Mouse (Mus musculus): Measurements from ENCODE around the gene Ccdc191. TPM values are rescaled to one million over a fixed set of nuclear protein-coding genes. Genes with fewer than 3 reads are reported as not detected.

Ccdc191 gene
- polyA plus RNA-seq, 1 experiment = 9.7 TPM

GRCm38 (mm10) chr16:43900571-43900970, 11.0 kb downstream of the Ccdc191 start:
- no peaks in the 10 kb centered on the region for H3K4me1 ChIP-seq (ENCODE audit: control insufficient read depth, insufficient read depth, low read length)
- no peaks in the 10 kb centered on the region; the same call in 1 of the 2 replicates for H3K36me3 ChIP-seq (ENCODE audit: control insufficient read depth, insufficient read depth, low read length)
- H3K27ac ChIP-seq (ENCODE audit: control insufficient read depth, insufficient read depth, low read depth, low read length) = no peak overlapping the region
- TF ChIP-seq POLR2A (IDR thresholded peaks at IDR 0.05; ENCODE audit: control insufficient read depth, low read depth, low read length) = no peak
- TF ChIP-seq CTCF (IDR thresholded peaks at IDR 0.05; ENCODE audit: control insufficient read depth, insufficient read depth, insufficient replicate concordance, low read depth, low read length) = no peak
- no peaks in the 10 kb centered on the region for H3K27me3 ChIP-seq (ENCODE audit: control insufficient read depth, insufficient read depth, low read length)
- no peak overlapping the region for H3K4me3 ChIP-seq (ENCODE audit: control insufficient read depth, low read depth, low read length)

DNA sequence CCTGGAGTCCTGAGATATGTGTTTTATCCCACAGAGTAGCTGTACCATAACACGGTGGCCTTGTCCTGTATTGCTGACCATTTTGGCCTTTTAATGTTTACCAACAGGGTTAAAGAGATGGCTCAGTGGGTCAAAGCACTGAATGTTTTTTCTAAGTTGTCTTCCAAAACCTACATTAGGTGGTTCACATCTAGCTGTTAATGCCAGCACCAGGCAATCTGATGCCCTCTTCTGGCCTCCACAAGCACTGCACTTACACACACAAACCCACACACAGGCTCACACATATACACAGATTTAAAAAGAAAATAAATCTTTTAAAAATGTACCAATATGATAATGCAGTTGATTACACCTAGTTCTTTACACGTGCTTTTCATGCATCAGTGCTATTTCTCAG, 19.3 kb downstream of the Ccdc191 start:
- Histone ChIP-seq H3K27ac (ENCODE audit: control insufficient read depth, insufficient read depth, low read depth, low read length) (no peak overlapping the region), H3K27me3 (ENCODE audit: control insufficient read depth, insufficient read depth, low read length) (no peaks in the 10 kb centered on the region), H3K36me3 (ENCODE audit: control insufficient read depth, insufficient read depth, low read length) (peaks cover 3% of the 10 kb centered on the region), H3K4me1 (ENCODE audit: control insufficient read depth, insufficient read depth, low read length) (no peaks in the 10 kb centered on the region), H3K4me3 (ENCODE audit: control insufficient read depth, low read depth, low read length) (no peak overlapping the region)
- no peak for TF ChIP-seq POLR2A (IDR thresholded peaks at IDR 0.05; ENCODE audit: control insufficient read depth, low read depth, low read length)
- TF ChIP-seq CTCF (IDR thresholded peaks at IDR 0.05; ENCODE audit: control insufficient read depth, insufficient read depth, insufficient replicate concordance, low read depth, low read length) = no peak

- Histone ChIP-seq H3K4me1 (ENCODE audit: control insufficient read depth, insufficient read depth, low read length) (no peaks in the 10 kb centered on the region), H3K36me3 (ENCODE audit: control insufficient read depth, insufficient read depth, low read length) (no peaks in the 10 kb centered on the region), H3K27ac (ENCODE audit: control insufficient read depth, insufficient read depth, low read depth, low read length) (no peak overlapping the region), H3K27me3 (ENCODE audit: control insufficient read depth, insufficient read depth, low read length) (no peaks in the 10 kb centered on the region), H3K4me3 (ENCODE audit: control insufficient read depth, low read depth, low read length) (no peak overlapping the region)
- no peak for TF ChIP-seq CTCF (IDR thresholded peaks at IDR 0.05; ENCODE audit: control insufficient read depth, insufficient read depth, insufficient replicate concordance, low read depth, low read length)
- TF ChIP-seq POLR2A (IDR thresholded peaks at IDR 0.05; ENCODE audit: control insufficient read depth, low read depth, low read length) = no peak
Measured at GRCm38 (mm10) chr16:43918867-43919266, 29.3 kb downstream of the Ccdc191 start.

- Histone ChIP-seq H3K27me3 (ENCODE audit: control insufficient read depth, insufficient read depth, low read length) (no peaks in the 10 kb centered on the region), H3K4me1 (ENCODE audit: control insufficient read depth, insufficient read depth, low read length) (no peaks in the 10 kb centered on the region), H3K36me3 (ENCODE audit: control insufficient read depth, insufficient read depth, low read length) (no peaks in the 10 kb centered on the region), H3K4me3 (ENCODE audit: control insufficient read depth, low read depth, low read length) (no peak overlapping the region), H3K27ac (ENCODE audit: control insufficient read depth, insufficient read depth, low read depth, low read length) (no peak overlapping the region)
- TF ChIP-seq CTCF (IDR thresholded peaks at IDR 0.05; ENCODE audit: control insufficient read depth, insufficient read depth, insufficient replicate concordance, low read depth, low read length) = no peak
- no peak for TF ChIP-seq POLR2A (IDR thresholded peaks at IDR 0.05; ENCODE audit: control insufficient read depth, low read depth, low read length)
Measured at GRCm38 (mm10) chr16:43922024-43922423, 32.4 kb downstream of the Ccdc191 start.

DNA sequence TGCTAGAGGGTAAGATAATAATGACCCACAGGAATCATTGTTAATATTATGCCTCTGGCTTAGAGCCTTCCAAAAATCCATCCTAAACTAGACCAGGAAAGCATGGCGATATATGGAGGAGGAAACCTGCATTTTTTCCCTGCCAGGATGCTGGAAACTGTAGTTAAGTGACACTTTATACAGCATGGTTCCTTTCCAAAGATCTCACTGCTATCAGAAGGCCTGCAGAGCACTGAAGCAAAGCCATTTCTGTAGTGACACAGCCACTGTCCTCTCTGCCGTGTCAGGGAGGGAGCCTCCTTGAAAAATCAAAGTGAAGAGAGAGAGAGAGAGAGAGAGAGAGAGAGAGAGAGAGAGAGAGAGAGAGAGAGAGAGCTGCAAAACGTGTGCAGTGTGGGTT, 33.0 kb downstream of the Ccdc191 start:
- Histone ChIP-seq H3K4me1 (ENCODE audit: control insufficient read depth, insufficient read depth, low read length) (no peaks in the 10 kb centered on the region), H3K36me3 (ENCODE audit: control insufficient read depth, insufficient read depth, low read length) (no peaks in the 10 kb centered on the region), H3K4me3 (ENCODE audit: control insufficient read depth, low read depth, low read length) (no peak overlapping the region), H3K27ac (ENCODE audit: control insufficient read depth, insufficient read depth, low read depth, low read length) (no peak overlapping the region), H3K27me3 (ENCODE audit: control insufficient read depth, insufficient read depth, low read length) (no peaks in the 10 kb centered on the region)
- TF ChIP-seq POLR2A (IDR thresholded peaks at IDR 0.05; ENCODE audit: control insufficient read depth, low read depth, low read length) = no peak
- TF ChIP-seq CTCF (IDR thresholded peaks at IDR 0.05; ENCODE audit: control insufficient read depth, insufficient read depth, insufficient replicate concordance, low read depth, low read length) = no peak

DNA sequence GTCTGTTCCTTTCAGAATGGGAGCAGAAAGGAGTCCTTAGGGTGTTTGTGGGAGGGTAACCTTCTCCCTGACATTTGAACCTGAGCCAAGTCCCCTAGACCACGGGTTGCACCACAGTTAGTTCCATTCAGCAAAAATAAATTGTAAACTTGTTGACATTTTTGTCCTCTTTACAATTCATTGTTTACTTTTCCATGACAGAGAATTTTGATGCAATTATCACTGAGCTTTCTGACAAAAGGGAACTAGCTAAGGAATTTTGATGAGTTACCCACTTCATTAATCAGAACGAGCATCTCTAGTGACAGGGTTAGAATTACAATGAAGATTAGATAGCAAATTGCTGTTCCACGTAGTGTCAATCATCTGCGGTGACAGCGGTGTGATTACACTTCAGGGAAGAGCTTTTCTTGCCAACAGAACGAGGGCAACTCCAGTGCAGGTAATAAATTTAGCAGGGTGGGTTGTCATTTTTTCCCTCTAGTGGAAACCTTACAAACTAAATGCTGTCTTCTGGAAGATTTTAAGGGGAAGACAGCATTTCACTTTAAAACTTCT, 35.5 kb downstream of the Ccdc191 start:
- TF ChIP-seq POLR2A (IDR thresholded peaks at IDR 0.05; ENCODE audit: control insufficient read depth, low read depth, low read length) = no peak
- no peak for TF ChIP-seq CTCF (IDR thresholded peaks at IDR 0.05; ENCODE audit: control insufficient read depth, insufficient read depth, insufficient replicate concordance, low read depth, low read length)
- H3K4me1 ChIP-seq (ENCODE audit: control insufficient read depth, insufficient read depth, low read length) = no peaks in the 10 kb centered on the region
- no peaks in the 10 kb centered on the region for H3K36me3 ChIP-seq (ENCODE audit: control insufficient read depth, insufficient read depth, low read length)

GRCm38 (mm10) chr16:43925846-43926245, 36.2 kb downstream of the Ccdc191 start:
- Histone ChIP-seq H3K4me1 (ENCODE audit: control insufficient read depth, insufficient read depth, low read length) (no peaks in the 10 kb centered on the region), H3K4me3 (ENCODE audit: control insufficient read depth, low read depth, low read length) (no peak overlapping the region), H3K36me3 (ENCODE audit: control insufficient read depth, insufficient read depth, low read length) (no peaks in the 10 kb centered on the region), H3K27me3 (ENCODE audit: control insufficient read depth, insufficient read depth, low read length) (no peaks in the 10 kb centered on the region), H3K27ac (ENCODE audit: control insufficient read depth, insufficient read depth, low read depth, low read length) (no peak overlapping the region)
- TF ChIP-seq POLR2A (IDR thresholded peaks at IDR 0.05; ENCODE audit: control insufficient read depth, low read depth, low read length) (no peak), CTCF (IDR thresholded peaks at IDR 0.05; ENCODE audit: control insufficient read depth, insufficient read depth, insufficient replicate concordance, low read depth, low read length) (no peak)

More for the DNA sequence above, 35.5 kb downstream of the Ccdc191 start:
- no peak overlapping the region for H3K4me3 ChIP-seq (ENCODE audit: control insufficient read depth, low read depth, low read length)
- H3K27me3 ChIP-seq (ENCODE audit: control insufficient read depth, insufficient read depth, low read length) = no peaks in the 10 kb centered on the region
- H3K27ac ChIP-seq (ENCODE audit: control insufficient read depth, insufficient read depth, low read depth, low read length) = no peak overlapping the region

All from testis, adult 2 months (tissue).